Mouse (Mus musculus): ENCODE results near the gene Fancd2os. TPM values are rescaled to one million over a fixed set of nuclear protein-coding genes. Genes with fewer than 3 reads are reported as not detected.

Gene Fancd2os
- total and polyA plus RNA-seq, 3 experiments: 0.31 TPM; not detected in 2

- in situ Hi-C loops (cut with MboI; ENCODE audit: low pct_ligation_motif_present, low pct_unique_long_range_greater_than_20kb, low sequenced_read_pairs): no loop called here
- dilution Hi-C loops (cut with MboI; ENCODE audit: extremely low pct_ligation_motif_present, extremely low pct_unique_long_range_greater_than_20kb, low sequenced_read_pairs): no loop called here
- Histone ChIP-seq H3K4me2 (ENCODE audit: insufficient read depth, low read depth, poor library complexity, severe bottlenecking) (no peak overlapping the region), H3K4me1 (ENCODE audit: control insufficient read depth in 1 of 2, insufficient read depth in 2 of 2) (peaks cover 9 to 19% of the 10 kb centered on the region in 2 experiments; a peak in 3 of 4 replicates), H3K9ac (ENCODE audit: insufficient read depth, low read depth) (no peak overlapping the region), H3K79me2 (replicated peaks; ENCODE audit: control insufficient read depth, extremely low read depth, insufficient read depth, poor library complexity, severe bottlenecking) (peaks cover 31% of the 10 kb centered on the region), H3K9me3 (replicated peaks; ENCODE audit: low read length) (no peaks in the 10 kb centered on the region), H3K27ac (ENCODE audit: insufficient read depth, low read depth) (no peak overlapping the region), H3K36me3 (replicated peaks in 1 of 2; ENCODE audit: control insufficient read depth in 1 of 2, insufficient read depth in 1 of 2, low read length in 1 of 2) (peaks cover 11 to 41% of the 10 kb centered on the region in 2 experiments), H3K27me3 (replicated peaks) (no peaks in the 10 kb centered on the region), H3K4me3 (replicated peaks in 1 of 3; ENCODE audit: low read depth in 2 of 3, low read length in 2 of 3, poor library complexity in 1 of 3) (no peak overlapping the region)
- DNase-seq (ENCODE audit: extremely low read depth): no peak
- TF ChIP-seq MEF2A (IDR thresholded peaks at IDR 0.05; ENCODE audit: borderline replicate concordance, low read depth, low read length) (no peak), NRF1 (IDR thresholded peaks at IDR 0.05; ENCODE audit: low read depth, low read length) (no peak), MAZ (IDR thresholded peaks at IDR 0.05; ENCODE audit: low read depth, low read length) (no peak), ZNF384 (IDR thresholded peaks at IDR 0.05; ENCODE audit: low read depth, low read length) (no peak), MYC (IDR thresholded peaks at IDR 0.05; ENCODE audit: low read depth, low read length) (no peak), USF1 (IDR thresholded peaks at IDR 0.05; ENCODE audit: low read depth, low read length) (no peak)
These were observed 2.3 kb upstream of the Fancd2os start for GRCm38 (mm10) chr6:113602821-113603220.

GRCm38 (mm10) chr6:113599833-113600232 is 682 bp downstream of the Fancd2os start:
- Histone ChIP-seq H3K9me3 (replicated peaks; ENCODE audit: low read length) (no peaks in the 10 kb centered on the region), H3K27ac (ENCODE audit: insufficient read depth, low read depth) (no peak overlapping the region), H3K36me3 (replicated peaks in 1 of 2; ENCODE audit: control insufficient read depth in 1 of 2, insufficient read depth in 1 of 2, low read length in 1 of 2) (peaks cover 24 to 51% of the 10 kb centered on the region in 2 experiments), H3K27me3 (replicated peaks) (no peaks in the 10 kb centered on the region), H3K4me1 (ENCODE audit: control insufficient read depth in 1 of 2, insufficient read depth in 2 of 2) (peaks cover 0 to 5% of the 10 kb centered on the region in 2 experiments; a peak in 1 of 4 replicates), H3K4me3 (replicated peaks in 1 of 3; ENCODE audit: low read depth in 2 of 3, low read length in 2 of 3, poor library complexity in 1 of 3) (no peak overlapping the region), H3K79me2 (replicated peaks; ENCODE audit: control insufficient read depth, extremely low read depth, insufficient read depth, poor library complexity, severe bottlenecking) (peaks cover 2% of the 10 kb centered on the region; the same call in 1 of the 2 replicates), H3K9ac (ENCODE audit: insufficient read depth, low read depth) (no peak overlapping the region), H3K4me2 (ENCODE audit: insufficient read depth, low read depth, poor library complexity, severe bottlenecking) (no peak overlapping the region)
- in situ Hi-C loops (cut with MboI; ENCODE audit: low pct_ligation_motif_present, low pct_unique_long_range_greater_than_20kb, low sequenced_read_pairs) (no loop called here), dilution Hi-C loops (cut with MboI; ENCODE audit: extremely low pct_ligation_motif_present, extremely low pct_unique_long_range_greater_than_20kb, low sequenced_read_pairs) (no loop called here)
- TF ChIP-seq HCFC1 (IDR thresholded peaks at IDR 0.05; ENCODE audit: low read depth, low read length) (no peak), MAZ (IDR thresholded peaks at IDR 0.05; ENCODE audit: low read depth, low read length) (no peak), TCF12 (IDR thresholded peaks at IDR 0.05; ENCODE audit: low read depth, low read length) (no peak), MYC (IDR thresholded peaks at IDR 0.05; ENCODE audit: low read depth, low read length) (no peak), ZMIZ1 (IDR thresholded peaks at IDR 0.05; ENCODE audit: low read depth, low read length) (no peak), NELFE (IDR thresholded peaks at IDR 0.05; ENCODE audit: low read depth, low read length) (no peak), ZC3H11A (IDR thresholded peaks at IDR 0.05; ENCODE audit: low read depth, low read length) (no peak), MXI1 (IDR thresholded peaks at IDR 0.05; ENCODE audit: low read depth, low read length) (no peak), USF2 (conservative IDR thresholded peaks at IDR 0.05; ENCODE audit: low read depth, low read length) (no peak), ELF1 (IDR thresholded peaks at IDR 0.05; ENCODE audit: low read depth, low read length) (no peak), CHD1 (IDR thresholded peaks at IDR 0.05; ENCODE audit: low read depth, low read length) (no peak), ZKSCAN1 (IDR thresholded peaks at IDR 0.05; ENCODE audit: borderline replicate concordance, low read depth, low read length) (no peak), MAFK (IDR thresholded peaks at IDR 0.05; ENCODE audit: insufficient replicate concordance, low read length) (no peak), JUN (IDR thresholded peaks at IDR 0.05; ENCODE audit: insufficient read depth, low read depth, low read length) (no peak), NRF1 (IDR thresholded peaks at IDR 0.05; ENCODE audit: low read depth, low read length) (no peak)
- DNase-seq (ENCODE audit: extremely low read depth): no peak

Data from CH12.LX (cell line).